Mouse (Mus musculus) CH12.LX (cell line): ENCODE measurements around the gene Ripply2. TPM values are rescaled to one million over a fixed set of nuclear protein-coding genes. Genes with fewer than 3 reads are reported as not detected.

Experiments
- DNase-seq: peaks from one replicate; pipeline ENCODE4 v3.0.0-alpha.2; 2013; ENCODE audit errors: extremely low read depth
- H3K27ac ChIP-seq: 2 replicates; pipeline ENCODE4 v1.5.1; 2012; ENCODE audit warnings: low read depth, mild to moderate bottlenecking, control low read depth, moderate library complexity; ENCODE audit not compliant: insufficient read depth
- H3K27me3 ChIP-seq: replicated peaks from 2 replicates; pipeline ENCODE3; 2012; ENCODE audit warnings: inconsistent platforms
- H3K36me3 ChIP-seq, 2 experiments: replicated peaks in 1 of 2; 2 replicates each; pipeline versions ENCODE3 to v1.6.1; 2012; ENCODE audit warnings: inconsistent platforms in 1 of 2, low read length in 1 of 2, mild to moderate bottlenecking in 1 of 2, mixed read lengths in 1 of 2, moderate library complexity in 1 of 2; ENCODE audit not compliant: control insufficient read depth in 1 of 2, insufficient read depth in 1 of 2
- H3K4me1 ChIP-seq, 2 experiments: 2 replicates each; pipeline ENCODE4 v1.6.1; 2012; ENCODE audit warnings: inconsistent platforms in 1 of 2, moderate library complexity in 1 of 2; ENCODE audit not compliant: insufficient read depth in 2 of 2, control insufficient read depth in 1 of 2
- H3K4me2 ChIP-seq: 2 replicates; pipeline ENCODE4 v1.6.1; 2012; ENCODE audit warnings: low read depth, mild to moderate bottlenecking, control low read depth; ENCODE audit not compliant: poor library complexity, insufficient read depth, severe bottlenecking
- H3K4me3 ChIP-seq, 3 experiments: fragments of 150-350 bp in 1 of 3; sonication (generic) in 1 of 3; replicated peaks in 1 of 3; 2 replicates each; pipeline versions ENCODE3 to v1.5.1; 2011 to 2012; ENCODE audit warnings: low read depth in 2 of 3, low read length in 2 of 3, mild to moderate bottlenecking in 2 of 3, moderate library complexity in 2 of 3, control low read depth in 1 of 3, improper control_type of control experiment in 1 of 3, inconsistent platforms in 1 of 3, mixed read lengths in 1 of 3; ENCODE audit not compliant: poor library complexity in 1 of 3
- H3K79me2 ChIP-seq: replicated peaks from 2 replicates; pipeline ENCODE4 v1.6.1; 2012; ENCODE audit warnings: mild to moderate bottlenecking, moderate library complexity; ENCODE audit not compliant: control insufficient read depth, poor library complexity, insufficient read depth, severe bottlenecking; ENCODE audit errors: extremely low read depth
- H3K9ac ChIP-seq: 2 replicates; pipeline ENCODE4 v1.6.1; 2012; ENCODE audit warnings: low read depth, mild to moderate bottlenecking, control low read depth, moderate library complexity; ENCODE audit not compliant: insufficient read depth
- H3K9me3 ChIP-seq: replicated peaks from 2 replicates; pipeline ENCODE3; 2012; ENCODE audit warnings: low read length, inconsistent platforms, mixed read lengths
- CTCF ChIP-seq, 2 experiments: IDR thresholded peaks in 1 of 2; conservative IDR thresholded peaks in 1 of 2; 2 replicates each; pipeline ENCODE4 v1.5.1; 2011 to 2012; ENCODE audit warnings: low read depth in 2 of 2, low read length in 2 of 2, improper control_type of control experiment in 1 of 2, inconsistent platforms in 1 of 2, mild to moderate bottlenecking in 1 of 2, moderate library complexity in 1 of 2
- E2F4 ChIP-seq: IDR thresholded peaks from 2 replicates; pipeline ENCODE4 v1.6.1; 2011; ENCODE audit warnings: low read depth, low read length, improper control_type of control experiment; ENCODE audit not compliant: insufficient replicate concordance
- ELF1 ChIP-seq: IDR thresholded peaks from 2 replicates; pipeline ENCODE4 v1.6.1; 2014; ENCODE audit warnings: low read depth, mild to moderate bottlenecking, inconsistent platforms, low read length, improper control_type of control experiment
- GABPA ChIP-seq: IDR thresholded peaks from 2 replicates; pipeline ENCODE4 v1.6.1; 2012; ENCODE audit warnings: low read depth, low read length, improper control_type of control experiment, inconsistent platforms; ENCODE audit not compliant: insufficient replicate concordance
- JUND ChIP-seq: conservative IDR thresholded peaks from 2 replicates; pipeline ENCODE4 v1.6.1; 2011; ENCODE audit warnings: low read depth, low read length, improper control_type of control experiment
- MAX ChIP-seq: IDR thresholded peaks from 2 replicates; pipeline ENCODE4 v1.6.1; 2011; ENCODE audit warnings: low read length, improper control_type of control experiment
- MAZ ChIP-seq: IDR thresholded peaks from 2 replicates; pipeline ENCODE4 v1.6.1; 2012; ENCODE audit warnings: low read depth, mild to moderate bottlenecking, inconsistent platforms, low read length, improper control_type of control experiment, moderate library complexity
- MEF2A ChIP-seq: IDR thresholded peaks from 2 replicates; pipeline ENCODE4 v1.6.1; 2014; ENCODE audit warnings: low read depth, mild to moderate bottlenecking, inconsistent platforms, low read length, improper control_type of control experiment, borderline replicate concordance
- NRF1 ChIP-seq: IDR thresholded peaks from 2 replicates; pipeline ENCODE4 v1.6.1; 2014; ENCODE audit warnings: low read depth, mild to moderate bottlenecking, inconsistent platforms, low read length, improper control_type of control experiment, moderate library complexity
- POLR2A ChIP-seq: IDR thresholded peaks from 2 replicates; pipeline ENCODE4 v1.6.1; 2011; ENCODE audit warnings: low read depth, mild to moderate bottlenecking, improper control_type of control experiment, low read length
- POLR2AphosphoS2 ChIP-seq: IDR thresholded peaks from 2 replicates; pipeline ENCODE4 v1.6.1; 2011; ENCODE audit warnings: low read depth, low read length, improper control_type of control experiment
- RCOR1 ChIP-seq: conservative IDR thresholded peaks from 2 replicates; pipeline ENCODE4 v1.6.1; 2012; ENCODE audit warnings: low read depth, mild to moderate bottlenecking, inconsistent platforms, low read length, improper control_type of control experiment
- SMC3 ChIP-seq: IDR thresholded peaks from 2 replicates; pipeline ENCODE4 v1.6.1; 2011; ENCODE audit warnings: low read depth, low read length, improper control_type of control experiment
- USF2 ChIP-seq: conservative IDR thresholded peaks from 2 replicates; pipeline ENCODE4 v1.6.1; 2011; ENCODE audit warnings: low read depth, low read length, improper control_type of control experiment
- ZC3H11A ChIP-seq: IDR thresholded peaks from 2 replicates; pipeline ENCODE4 v1.6.1; 2012; ENCODE audit warnings: low read depth, mild to moderate bottlenecking, inconsistent platforms, low read length, improper control_type of control experiment
- ZMIZ1 ChIP-seq: IDR thresholded peaks from 2 replicates; pipeline ENCODE4 v1.6.1; 2012; ENCODE audit warnings: low read depth, mild to moderate bottlenecking, inconsistent platforms, low read length, improper control_type of control experiment
- dilution Hi-C: fragments of 300-500 bp; cut with MboI; formaldehyde crosslinking; loops from 2 replicates; pipeline ENCODE4 v1.14.3; 2020; ENCODE audit warnings: low sequenced_read_pairs; ENCODE audit not compliant: extremely low pct_unique_long_range_greater_than_20kb, extremely low pct_ligation_motif_present
- in situ Hi-C: fragments of 300-500 bp; cut with MboI; formaldehyde crosslinking; loops from 3 replicates; pipeline ENCODE4 v1.14.3; 2019; ENCODE audit warnings: low sequenced_read_pairs, low pct_ligation_motif_present, low pct_unique_long_range_greater_than_20kb, mixed read lengths
- polyA plus RNA-seq: library from polyadenylated mRNA; unstranded; fragments of >175 nt; gene quantifications from 2 replicates; pipeline ENCODE4 v1.2.1, GENCODE M21; 2012; ENCODE audit warnings: low read depth; ENCODE audit not compliant: insufficient read length
- total RNA-seq, 2 experiments: library from RNA; depleted of rRNA; stranded (reverse); fragments of 300-350 nt in 1 of 2; fragments of >200 nt in 1 of 2; gene quantifications; 2 replicates each; pipeline ENCODE4 v1.2.3; 2012 to 2014

Gene Ripply2
- total and polyA plus RNA-seq, 3 experiments, result not detected

DNA sequence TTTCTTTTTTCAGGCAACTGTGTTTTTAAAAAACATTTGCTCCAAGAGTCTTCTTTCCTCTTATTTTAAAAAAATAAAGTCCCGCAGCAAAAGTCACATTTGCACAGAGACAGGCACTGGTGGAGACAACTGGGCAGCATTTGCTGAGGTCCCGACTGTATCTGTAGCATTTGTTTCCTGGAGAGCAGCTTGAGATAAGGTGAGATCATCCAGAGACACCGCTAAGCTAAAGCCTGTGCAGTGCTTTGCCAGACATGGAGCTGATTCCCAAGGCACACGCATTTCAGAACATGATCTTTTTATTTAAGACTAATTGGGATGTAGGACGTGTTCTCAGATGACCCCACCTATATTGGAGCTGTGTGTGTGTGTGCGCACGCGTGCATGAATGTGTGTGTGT lies 23.6 kb upstream of the Ripply2 start:
- no peak for TF ChIP-seq E2F4
- TF ChIP-seq RCOR1, result no peak
- Histone ChIP-seq H3K27ac (no peak overlapping the region), H3K4me2 (no peak overlapping the region), H3K36me3 (no peaks in the 10 kb centered on the region), H3K27me3 (no peaks in the 10 kb centered on the region), H3K79me2 (no peaks in the 10 kb centered on the region), H3K4me1 (peaks cover 0 to 2% of the 10 kb centered on the region in 2 experiments; a peak in 1 of 4 replicates), H3K9ac (no peak overlapping the region), H3K9me3 (peaks cover 3% of the 10 kb centered on the region), H3K4me3 (no peak overlapping the region)
- no peak for DNase-seq
- dilution Hi-C loops, result no loop called here
- in situ Hi-C loops, result no loop called here

DNA sequence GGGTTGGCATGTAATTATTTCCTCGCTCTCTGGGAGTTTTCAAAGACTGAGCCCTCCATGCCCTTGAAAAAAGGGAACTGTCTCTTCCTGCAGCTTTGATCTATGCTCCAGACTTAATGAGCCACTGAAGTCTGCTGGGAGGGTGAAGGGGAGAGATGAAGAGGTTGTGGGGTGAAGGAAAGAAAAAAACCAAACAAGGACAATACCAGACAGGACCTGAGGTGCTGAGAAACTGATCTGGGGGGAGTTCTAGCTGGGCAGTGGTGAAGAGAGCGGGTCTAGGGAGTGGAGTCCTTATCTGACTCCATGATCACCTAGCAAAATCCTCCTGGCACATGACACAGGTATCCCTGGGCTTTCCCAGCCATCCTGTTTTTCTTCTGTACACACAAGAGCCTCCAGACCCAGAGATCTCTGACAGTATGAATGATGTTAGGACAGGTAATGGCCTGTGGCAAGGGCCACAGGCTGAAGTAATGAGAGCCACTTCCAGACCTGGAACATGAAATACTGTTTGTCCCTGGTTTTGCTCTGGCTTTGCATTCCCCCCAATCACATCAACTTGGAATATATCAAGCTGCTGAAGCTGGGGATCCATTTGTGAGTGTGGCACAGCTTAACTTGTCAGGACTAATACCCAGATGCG lies 18.2 kb upstream of the Ripply2 start:
- DNase-seq, result no peak
- H3K4me2 ChIP-seq, result no peak overlapping the region
- in situ Hi-C loops (no loop called here), dilution Hi-C loops (no loop called here)
- no peak overlapping the region for H3K27ac ChIP-seq
- H3K4me3 ChIP-seq, result no peak overlapping the region
- H3K9ac ChIP-seq, result no peak overlapping the region
- H3K27me3 ChIP-seq, result no peaks in the 10 kb centered on the region
- H3K4me1 ChIP-seq, result peaks cover 0 to 16% of the 10 kb centered on the region in 2 experiments; a peak in 2 of 4 replicates
- H3K79me2 ChIP-seq, result no peaks in the 10 kb centered on the region
- TF ChIP-seq MAZ (no peak), ZMIZ1 (no peak), NRF1 (no peak), SMC3 (no peak), ZC3H11A (no peak)
- no peaks in the 10 kb centered on the region for H3K36me3 ChIP-seq
- peaks cover 3% of the 10 kb centered on the region for H3K9me3 ChIP-seq

DNA sequence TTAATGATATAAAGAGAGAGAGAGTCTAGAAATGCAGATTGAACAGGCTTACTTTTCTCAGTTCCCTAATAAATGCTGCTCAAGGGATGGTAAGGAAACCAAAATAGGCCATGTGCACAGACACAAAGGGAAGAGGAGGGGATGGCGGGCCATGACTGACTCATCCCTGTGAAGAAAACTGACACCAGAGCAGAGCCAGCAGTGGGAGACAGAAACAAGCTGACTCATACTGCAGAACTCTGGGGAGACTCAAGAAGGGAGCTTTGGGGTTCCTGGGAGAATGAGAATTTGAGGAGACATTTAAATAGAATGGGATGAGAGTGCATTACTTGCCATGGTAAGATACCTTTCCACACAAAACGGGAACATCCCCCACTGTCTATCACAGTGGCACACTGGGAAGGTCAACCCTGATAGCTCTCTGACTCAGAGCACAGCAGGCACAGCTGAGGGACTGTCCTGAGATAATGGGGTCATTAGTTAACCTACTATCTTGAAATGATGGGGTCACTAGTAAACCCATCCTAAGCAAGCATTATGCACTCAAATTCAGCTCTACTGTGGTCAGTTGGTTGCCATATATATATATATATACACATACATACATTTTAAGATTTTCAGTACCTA lies 15.3 kb upstream of the Ripply2 start:
- TF ChIP-seq POLR2AphosphoS2 (no peak), ELF1 (no peak), RCOR1 (no peak), USF2 (no peak), MAZ (no peak), POLR2A (no peak), NRF1 (no peak), MEF2A (no peak), ZC3H11A (no peak), MAX (no peak), CTCF (conservative IDR thresholded peaks at IDR 0.05 in 1 of 2, IDR thresholded peaks at IDR 0.05 in 1 of 2; ENCODE audit: low read depth in 2 of 2, low read length in 2 of 2) (no peak), JUND (no peak), GABPA (no peak)
- H3K4me3 ChIP-seq, result no peak overlapping the region
- no peak overlapping the region for H3K4me2 ChIP-seq

More for the DNA sequence above, 15.3 kb upstream of the Ripply2 start:
- dilution Hi-C loops (no loop called here), in situ Hi-C loops (no loop called here)
- Histone ChIP-seq H3K36me3 (no peaks in the 10 kb centered on the region), H3K27me3 (no peaks in the 10 kb centered on the region), H3K27ac (no peak overlapping the region), H3K9ac (no peak overlapping the region), H3K9me3 (peaks cover 3% of the 10 kb centered on the region), H3K4me1 (peaks cover 0 to 16% of the 10 kb centered on the region in 2 experiments; a peak in 3 of 4 replicates), H3K79me2 (no peaks in the 10 kb centered on the region)
- peak; percentile 12 for DNase-seq
